Mouse (Mus musculus) olfactory bulb, adult 2 months (tissue): ENCODE results near the gene Dnajb8.

Source experiments
- CTCF ChIP-seq: fragments of 200-500 bp; IDR thresholded peaks from 2 replicates; pipeline ENCODE4 v1.5.1; 2012; ENCODE audit warnings: low read depth, mild to moderate bottlenecking, low read length, moderate library complexity; ENCODE audit not compliant: insufficient read depth
- POLR2A ChIP-seq: fragments of 200-500 bp; IDR thresholded peaks from 2 replicates; pipeline ENCODE4 v1.6.1; 2012; ENCODE audit warnings: mild to moderate bottlenecking, low read depth, low read length, moderate library complexity; ENCODE audit not compliant: insufficient read depth

DNA sequence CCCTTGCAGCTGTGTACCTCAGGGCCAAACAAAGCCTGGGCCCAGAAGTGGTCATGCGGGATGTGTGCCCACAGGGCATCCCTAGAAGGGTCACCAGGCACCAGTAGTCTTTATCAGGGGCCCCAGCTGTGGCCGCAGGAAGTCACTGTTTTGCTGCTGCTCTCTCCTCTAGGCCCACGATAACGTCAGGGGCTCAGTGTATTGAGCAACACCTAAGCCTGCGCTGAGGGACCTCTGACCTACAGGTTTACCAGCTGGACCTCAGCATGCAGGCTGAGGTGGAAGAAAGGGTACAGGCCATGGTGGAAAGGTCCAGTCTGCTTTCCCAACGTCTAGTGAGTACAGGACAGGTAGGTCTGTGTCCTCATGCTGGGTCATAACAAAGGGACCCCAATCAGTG is 32.0 kb downstream of the Dnajb8 start:
- TF ChIP-seq CTCF, result no peak
- no peak for TF ChIP-seq POLR2A
